Mouse (Mus musculus) naive thymus-derived CD4-positive, alpha-beta T cell, adult 2 months (primary cell): ENCODE measurements around the gene Arpc5.

Source experiments
- DNase-seq: peaks from one replicate; pipeline ENCODE4 v3.0.0-alpha.2; 2011; ENCODE audit warnings: low read depth

The Arpc5 gene

GRCm38 (mm10) chr1:152810533-152811439, 44.4 kb downstream of the Arpc5 start:
- DNase-seq, result no peak

GRCm38 (mm10) chr1:152815265-152815701, 48.9 kb downstream of the Arpc5 start:
- no peak for DNase-seq

- no peak for DNase-seq
These were observed 50.9 kb downstream of the Arpc5 start for GRCm38 (mm10) chr1:152817027-152817769.

- no peak for DNase-seq
These were observed 51.5 kb downstream of the Arpc5 start for GRCm38 (mm10) chr1:152817794-152818193.

- no peak for DNase-seq
These were observed 53.2 kb downstream of the Arpc5 start for GRCm38 (mm10) chr1:152819558-152819957.

GRCm38 (mm10) chr1:152820911-152821695, 54.8 kb downstream of the Arpc5 start:
- no peak for DNase-seq

GRCm38 (mm10) chr1:152821746-152822145, 55.4 kb downstream of the Arpc5 start:
- no peak for DNase-seq

GRCm38 (mm10) chr1:152824206-152824605, 57.9 kb downstream of the Arpc5 start:
- no peak for DNase-seq
